Comparison of ENCODE assay signal across 10 mouse cellular contexts in genomic region chr2:33581449-33581777, GRCm38 (mm10). TPM values are rescaled to one million over a fixed set of nuclear protein-coding genes. Genes with fewer than 3 reads are reported as not detected.
DNase-seq lines count a peak whose midpoint lies in the region; ATAC-seq lines count a peak whose summit lies in the region.
"Had no signal": no experiment of that assay in that cellular context is flagged by ENCODE, and none has a peak within 500 bp of the region (broad histone marks: within the 10 kb centered on the region; RNA-seq: fewer than 3 reads in every experiment).

No protein-coding gene starts in this region.

- peaks cover 33% of the 10 kb centered on the region for H3K4me1 ChIP-seq in lung, embryonic 15.5 days
- peaks cover 53% of the 10 kb centered on the region for H3K4me1 ChIP-seq in forebrain, embryonic 13.5 days
- peaks cover 88% of the 10 kb centered on the region for H3K4me1 ChIP-seq in limb, embryonic 12.5 days (replicated peaks)
- H3K4me1 ChIP-seq in stomach, embryonic 15.5 days: peaks cover 35% of the 10 kb centered on the region

- H3K4me3 ChIP-seq in lung, embryonic 15.5 days: no peak overlapping the region
- H3K4me3 ChIP-seq in forebrain, embryonic 13.5 days: 0 out of 2 replicates have a peak overlapping the region, but pooled peaks have one; percentile 21
- H3K4me3 ChIP-seq in limb, embryonic 12.5 days (replicated peaks): peak overlapping the region; percentile 29; the same call in 1 of the 2 replicates
- no peak overlapping the region for H3K4me3 ChIP-seq in stomach, embryonic 15.5 days (replicated peaks)

- no peaks in the 10 kb centered on the region for H3K36me3 ChIP-seq in lung, embryonic 15.5 days
- no peaks in the 10 kb centered on the region for H3K36me3 ChIP-seq in forebrain, embryonic 13.5 days (ENCODE audit: poor library complexity, severe bottlenecking)
- H3K36me3 ChIP-seq in limb, embryonic 12.5 days: no peaks in the 10 kb centered on the region
- H3K36me3 ChIP-seq in stomach, embryonic 15.5 days: no peaks in the 10 kb centered on the region

- WGBS in lung, embryonic 15.5 days: 0% methylated on average over 6 of the region's 6 CpGs
- WGBS in forebrain, embryonic 13.5 days: under 1% methylated on average over 6 of the region's 6 CpGs
- WGBS in limb, embryonic 12.5 days: under 1% methylated on average over 6 of the region's 6 CpGs
- 3% methylated on average over 6 of the region's 6 CpGs for WGBS in stomach, embryonic 15.5 days

- H3K27me3 ChIP-seq in lung, embryonic 15.5 days: peaks cover 87% of the 10 kb centered on the region
- H3K27me3 ChIP-seq in forebrain, embryonic 13.5 days: peaks cover 99% of the 10 kb centered on the region
- H3K27me3 ChIP-seq in limb, embryonic 12.5 days: peaks cover 72% of the 10 kb centered on the region
- H3K27me3 ChIP-seq in stomach, embryonic 15.5 days (replicated peaks): peaks cover 68% of the 10 kb centered on the region
- H3K27me3 ChIP-seq: Patski had no signal

- no peak overlapping the region for H3K27ac ChIP-seq in lung, embryonic 15.5 days
- H3K27ac ChIP-seq in forebrain, embryonic 13.5 days: no peak overlapping the region
- no peak overlapping the region for H3K27ac ChIP-seq in limb, embryonic 12.5 days
- no peak overlapping the region for H3K27ac ChIP-seq in stomach, embryonic 15.5 days
- H3K27ac ChIP-seq: liver, embryonic 14.5 days had no signal

- no peaks in the 10 kb centered on the region for H3K9me3 ChIP-seq in lung, embryonic 15.5 days
- no peaks in the 10 kb centered on the region for H3K9me3 ChIP-seq in forebrain, embryonic 13.5 days (replicated peaks)
- H3K9me3 ChIP-seq in limb, embryonic 12.5 days: no peaks in the 10 kb centered on the region
- no peaks in the 10 kb centered on the region for H3K9me3 ChIP-seq in stomach, embryonic 15.5 days

- no peak overlapping the region for H3K9ac ChIP-seq in lung, embryonic 15.5 days
- no peak overlapping the region for H3K9ac ChIP-seq in forebrain, embryonic 13.5 days
- H3K9ac ChIP-seq in limb, embryonic 12.5 days (replicated peaks): no peak overlapping the region
- H3K9ac ChIP-seq in stomach, embryonic 15.5 days: no peak overlapping the region
- H3K9ac ChIP-seq: liver, embryonic 14.5 days had no signal

- DNase-seq in lung, postnatal 10 days: no peak
- DNase-seq in cerebellum, adult 18-20 months: no peak
- no peak for DNase-seq in layer of hippocampus, adult 11-12 months (ENCODE audit: low spot score)
- DNase-seq: kidney, postnatal 14 days had no signal

- H3K4me2 ChIP-seq in lung, embryonic 15.5 days: peak overlapping the region; percentile 45
- peak overlapping the region; percentile 56 for H3K4me2 ChIP-seq in forebrain, embryonic 13.5 days
- peak overlapping the region; percentile 54 for H3K4me2 ChIP-seq in limb, embryonic 12.5 days
- peak overlapping the region; percentile 56; the same call in 1 of the 2 replicates for H3K4me2 ChIP-seq in stomach, embryonic 15.5 days

- ATAC-seq in lung, embryonic 15.5 days (ENCODE audit: borderline replicate concordance, extremely low read depth, low FRiP score, low TSS enrichment): no peak
- no peak for ATAC-seq in forebrain, embryonic 13.5 days
- no peak for ATAC-seq in limb, embryonic 12.5 days (ENCODE audit: insufficient number of reproducible peaks, insufficient read depth, low FRiP score, low TSS enrichment, low read depth)
- no peak for ATAC-seq in stomach, embryonic 15.5 days (ENCODE audit: insufficient read depth, low FRiP score, low read depth)
- ATAC-seq: Patski had no signal

RNA-seq across cellular contexts. Expression of gene Lmx1b, which starts 58.9 kb away (rescaled TPM):
- 0.09 TPM in 1 of 2 replicates, not detected in the other for polyA plus RNA-seq in lung, embryonic 15.5 days (2015; fragmentation: Nextera tagmentation; extraction: Ambion mirVana)
- 0.12 and 0.54 TPM in 2 replicates for polyA plus RNA-seq in forebrain, embryonic 13.5 days (2015; fragmentation: Nextera tagmentation; extraction: Ambion mirVana)
- polyA plus RNA-seq in limb, embryonic 12.5 days (2016; fragmentation: Nextera tagmentation; extraction: Ambion mirVana): 8.6 and 9.9 TPM in 2 replicates
- 0.04 and 0.09 TPM in 2 replicates for polyA plus RNA-seq in stomach, embryonic 15.5 days (2015; fragmentation: Nextera tagmentation; extraction: Ambion mirVana)

Comparison
In these comparisons a context has a peak if more than half of its experiments do, and no peak if none do; other contexts are left out.
1. H3K4me3 ChIP-seq: peak in forebrain, embryonic 13.5 days (single experiment) and limb, embryonic 12.5 days (single experiment); none in lung, embryonic 15.5 days (single experiment) and stomach, embryonic 15.5 days (single experiment).
2. Peak in every context shown above with its lines, with median percentiles within 50 percentile points of each other: H3K4me2 ChIP-seq.